Mouse (Mus musculus) embryonic facial prominence, embryonic 12.5 days (tissue): ENCODE data around the gene Rnf152. TPM values are rescaled to one million over a fixed set of nuclear protein-coding genes. Genes with fewer than 3 reads are reported as not detected.

Source experiments
- ATAC-seq: fragments of 200-750 bp; cut with Nextera tagmentation; 2 replicates; pipeline ENCODE4 v1.8.0; 2017; ENCODE audit not compliant: insufficient number of reproducible peaks, insufficient read depth, low FRiP score, low TSS enrichment
- H3K27ac ChIP-seq: fragments of 300-500 bp; sonication (generic); 2 replicates; pipeline ENCODE4 v1.5.1; 2016; ENCODE audit warnings: mild to moderate bottlenecking
- H3K27me3 ChIP-seq: fragments of 300-500 bp; sonication (generic); 2 replicates; pipeline ENCODE4 v1.6.1; 2016; ENCODE audit warnings: mild to moderate bottlenecking, moderate library complexity
- H3K36me3 ChIP-seq: fragments of 300-500 bp; sonication (generic); 2 replicates; pipeline ENCODE4 v1.6.1; 2016; ENCODE audit warnings: mild to moderate bottlenecking
- H3K4me1 ChIP-seq: fragments of 300-500 bp; sonication (generic); 2 replicates; pipeline ENCODE4 v1.6.1; 2016
- H3K4me2 ChIP-seq: fragments of 300-500 bp; sonication (generic); replicated peaks from 2 replicates; pipeline ENCODE4 v1.6.1; 2016; ENCODE audit warnings: mild to moderate bottlenecking, moderate library complexity
- H3K4me3 ChIP-seq: fragments of 300-500 bp; sonication (generic); 2 replicates; pipeline ENCODE4 v1.5.1; 2016; ENCODE audit warnings: mild to moderate bottlenecking
- H3K9ac ChIP-seq: fragments of 300-500 bp; sonication (generic); 2 replicates; pipeline ENCODE4 v1.6.1; 2016; ENCODE audit warnings: mild to moderate bottlenecking, moderate library complexity
- H3K9me3 ChIP-seq: fragments of 300-500 bp; sonication (generic); 2 replicates; pipeline ENCODE4 v1.6.1; 2016; ENCODE audit warnings: mild to moderate bottlenecking, moderate library complexity
- WGBS: fragments of 180-500 bp; shearing (Covaris S2); methylation state at CpG from one replicate; pipeline ENCODE4 v1.1.7; 2016; 5-methylcytosine and 5-hydroxymethylcytosine counted together
- polyA plus RNA-seq: library from polyadenylated mRNA; unstranded; fragments of >200 nt; fragmentation: Nextera tagmentation; extraction: Ambion mirVana; gene quantifications from 2 replicates; pipeline ENCODE4 v1.2.1, GENCODE M21; 2016

Rnf152 gene
- 0.93 and 1.1 TPM in 2 replicates for polyA plus RNA-seq

- Histone ChIP-seq H3K27me3 (0 out of 2 replicates have a peak, but pooled peaks cover 22% of the 10 kb centered on the region), H3K9ac (peak within 1 kb of the TSS; percentile 68), H3K4me2 (peak within 1 kb of the TSS; percentile 92), H3K4me1 (no peaks in the 10 kb centered on the region), H3K27ac (no peak within 1 kb of the TSS), H3K36me3 (no peaks in the 10 kb centered on the region), H3K4me3 (peak within 1 kb of the TSS; percentile 67), H3K9me3 (no peaks in the 10 kb centered on the region)
- WGBS: 1% methylated on average over 55 of the region's 58 CpGs
- ATAC-seq: peak; percentile 82
Measured at GRCm38 (mm10) chr1:105356291-105357011, at the start of gene Rnf152. TSS of gene Rnf152 (minus strand) at chr1:105356710.

GRCm38 (mm10) chr1:105402853-105403252 is 46.3 kb upstream of the Rnf152 start:
- 64% methylated on average over 1 of the region's 1 CpGs for WGBS
- Histone ChIP-seq H3K27me3 (no peaks in the 10 kb centered on the region), H3K36me3 (no peaks in the 10 kb centered on the region), H3K4me1 (no peaks in the 10 kb centered on the region), H3K27ac (no peak overlapping the region), H3K9ac (no peak overlapping the region), H3K9me3 (no peaks in the 10 kb centered on the region), H3K4me2 (no peak overlapping the region), H3K4me3 (no peak overlapping the region)
- no peak for ATAC-seq

- Histone ChIP-seq H3K4me2 (no peak overlapping the region), H3K9ac (no peak overlapping the region), H3K36me3 (no peaks in the 10 kb centered on the region), H3K9me3 (no peaks in the 10 kb centered on the region), H3K27me3 (no peaks in the 10 kb centered on the region), H3K4me3 (no peak overlapping the region), H3K4me1 (no peaks in the 10 kb centered on the region), H3K27ac (no peak overlapping the region)
- 66% methylated on average over 4 of the region's 4 CpGs for WGBS
- no peak for ATAC-seq
Measured at GRCm38 (mm10) chr1:105384141-105384937, 27.8 kb upstream of the Rnf152 start.

- Histone ChIP-seq H3K27ac (no peak overlapping the region), H3K27me3 (no peaks in the 10 kb centered on the region), H3K36me3 (no peaks in the 10 kb centered on the region), H3K9ac (no peak overlapping the region), H3K9me3 (no peaks in the 10 kb centered on the region), H3K4me2 (no peak overlapping the region), H3K4me1 (no peaks in the 10 kb centered on the region), H3K4me3 (no peak overlapping the region)
- ATAC-seq: no peak
Measured at GRCm38 (mm10) chr1:105377546-105377945, 21.0 kb upstream of the Rnf152 start.

GRCm38 (mm10) chr1:105374618-105375017 is 18.1 kb upstream of the Rnf152 start:
- Histone ChIP-seq H3K4me3 (no peak overlapping the region), H3K4me2 (no peak overlapping the region), H3K27me3 (no peaks in the 10 kb centered on the region), H3K4me1 (no peaks in the 10 kb centered on the region), H3K9ac (no peak overlapping the region), H3K27ac (no peak overlapping the region), H3K9me3 (no peaks in the 10 kb centered on the region), H3K36me3 (no peaks in the 10 kb centered on the region)
- 83% methylated on average over 4 of the region's 4 CpGs for WGBS
- ATAC-seq: no peak

- ATAC-seq: no peak
- H3K9ac ChIP-seq: no peak overlapping the region
- H3K27me3 ChIP-seq: 0 out of 2 replicates have a peak, but pooled peaks cover 3% of the 10 kb centered on the region
- no peaks in the 10 kb centered on the region for H3K36me3 ChIP-seq
- H3K9me3 ChIP-seq: no peaks in the 10 kb centered on the region
- H3K4me2 ChIP-seq: no peak overlapping the region
- H3K27ac ChIP-seq: no peak overlapping the region
- no peak overlapping the region for H3K4me3 ChIP-seq
- H3K4me1 ChIP-seq: no peaks in the 10 kb centered on the region
Measured at GRCm38 (mm10) chr1:105362701-105363100, 6.2 kb upstream of the Rnf152 start.

GRCm38 (mm10) chr1:105358896-105359295 is 2.4 kb upstream of the Rnf152 start:
- Histone ChIP-seq H3K4me2 (no peak overlapping the region), H3K4me3 (no peak overlapping the region), H3K4me1 (no peaks in the 10 kb centered on the region), H3K27me3 (0 out of 2 replicates have a peak, but pooled peaks cover 22% of the 10 kb centered on the region), H3K9ac (no peak overlapping the region), H3K9me3 (no peaks in the 10 kb centered on the region), H3K36me3 (no peaks in the 10 kb centered on the region), H3K27ac (no peak overlapping the region)
- 59% methylated on average over 4 of the region's 4 CpGs for WGBS
- no peak for ATAC-seq

GRCm38 (mm10) chr1:105355910-105356290 is 610 bp downstream of the Rnf152 start:
- Histone ChIP-seq H3K4me3 (peak overlapping the region; percentile 67), H3K9ac (peak overlapping the region; percentile 68), H3K4me1 (no peaks in the 10 kb centered on the region), H3K27me3 (0 out of 2 replicates have a peak, but pooled peaks cover 22% of the 10 kb centered on the region), H3K36me3 (no peaks in the 10 kb centered on the region), H3K9me3 (no peaks in the 10 kb centered on the region), H3K4me2 (peak overlapping the region; percentile 92), H3K27ac (no peak overlapping the region)
- 0% methylated on average over 20 of the region's 23 CpGs for WGBS
- peak; percentile 17; the same call in 1 of the 2 replicates for ATAC-seq

- Histone ChIP-seq H3K9me3 (no peaks in the 10 kb centered on the region), H3K27me3 (0 out of 2 replicates have a peak, but pooled peaks cover 22% of the 10 kb centered on the region), H3K4me1 (no peaks in the 10 kb centered on the region), H3K4me2 (peak overlapping the region; percentile 92), H3K36me3 (no peaks in the 10 kb centered on the region), H3K4me3 (peak overlapping the region; percentile 67), H3K9ac (peak overlapping the region; percentile 68), H3K27ac (no peak overlapping the region)
- ATAC-seq: peak; percentile 30; the same call in 1 of the 2 replicates
- 8% methylated on average over 30 of the region's 30 CpGs for WGBS
Measured at GRCm38 (mm10) chr1:105354901-105355891, 1.3 kb downstream of the Rnf152 start.

GRCm38 (mm10) chr1:105351806-105352205 is 4.7 kb downstream of the Rnf152 start:
- Histone ChIP-seq H3K27me3 (0 out of 2 replicates have a peak, but pooled peaks cover 14% of the 10 kb centered on the region), H3K27ac (no peak overlapping the region), H3K36me3 (no peaks in the 10 kb centered on the region), H3K4me2 (no peak overlapping the region), H3K9ac (no peak overlapping the region), H3K9me3 (no peaks in the 10 kb centered on the region), H3K4me1 (no peaks in the 10 kb centered on the region), H3K4me3 (no peak overlapping the region)
- ATAC-seq: no peak
- WGBS: 84% methylated on average over 4 of the region's 4 CpGs

- Histone ChIP-seq H3K4me2 (no peak overlapping the region), H3K9me3 (no peaks in the 10 kb centered on the region), H3K36me3 (no peaks in the 10 kb centered on the region), H3K27ac (no peak overlapping the region), H3K27me3 (no peaks in the 10 kb centered on the region), H3K4me1 (no peaks in the 10 kb centered on the region), H3K4me3 (no peak overlapping the region), H3K9ac (no peak overlapping the region)
- no peak for ATAC-seq
- 84% methylated on average over 6 of the region's 6 CpGs for WGBS
Measured at GRCm38 (mm10) chr1:105342305-105342704, 14.2 kb downstream of the Rnf152 start.
